Mouse (Mus musculus) MEL (cell line): ENCODE measurements around the gene Syna. TPM values are rescaled to one million over a fixed set of nuclear protein-coding genes. Genes with fewer than 3 reads are reported as not detected.
A peak's percentile ranks its signal among the peaks of the same experiment; 100 is the strongest.

Experiments
- DNase-seq: peaks from one replicate; pipeline ENCODE4 v3.0.0; 2011; ENCODE audit warnings: low read depth, low spot score
- H3K27ac ChIP-seq: 2 replicates; pipeline ENCODE4 v1.5.1; 2012; ENCODE audit warnings: low read depth, mild to moderate bottlenecking, control low read depth, low read length, moderate library complexity; ENCODE audit not compliant: control insufficient read depth
- H3K27me3 ChIP-seq, 2 experiments: fragments of 150-350 bp in 1 of 2; sonication (generic) in 1 of 2; 2 replicates each; pipeline ENCODE4 v1.6.1; 2012; ENCODE audit warnings: low read length in 2 of 2, mild to moderate bottlenecking in 2 of 2, improper control_type of control experiment in 1 of 2, moderate library complexity in 1 of 2; ENCODE audit not compliant: insufficient read depth in 2 of 2, control insufficient read depth in 1 of 2
- H3K36me3 ChIP-seq, 2 experiments: 2 replicates each; pipeline ENCODE4 v1.6.1; 2012 to 2014; ENCODE audit warnings: low read length in 2 of 2, improper control_type of control experiment in 1 of 2, inconsistent platforms in 1 of 2, mild to moderate bottlenecking in 1 of 2; ENCODE audit not compliant: insufficient read depth in 2 of 2, control insufficient read depth in 1 of 2
- H3K4me1 ChIP-seq, 2 experiments: fragments of 150-350 bp in 1 of 2; sonication (generic) in 1 of 2; 2 replicates each; pipeline ENCODE4 v1.6.1; 2012; ENCODE audit warnings: low read length in 2 of 2, improper control_type of control experiment in 1 of 2, mild to moderate bottlenecking in 1 of 2; ENCODE audit not compliant: insufficient read depth in 2 of 2, control insufficient read depth in 1 of 2
- H3K4me3 ChIP-seq, 2 experiments: fragments of 150-350 bp in 1 of 2; sonication (generic) in 1 of 2; 2 replicates each; pipeline ENCODE4 v1.5.1; 2012; ENCODE audit warnings: low read depth in 2 of 2, low read length in 2 of 2, mild to moderate bottlenecking in 2 of 2, moderate library complexity in 2 of 2, control low read depth in 1 of 2, improper control_type of control experiment in 1 of 2; ENCODE audit not compliant: control insufficient read depth in 1 of 2, insufficient read depth in 1 of 2
- H3K79me2 ChIP-seq: 2 replicates; pipeline ENCODE4 v1.6.1; 2012; ENCODE audit warnings: mild to moderate bottlenecking, low read length, moderate library complexity; ENCODE audit not compliant: control insufficient read depth, poor library complexity, insufficient read depth
- H3K9ac ChIP-seq: 2 replicates; pipeline ENCODE4 v1.6.1; 2012; ENCODE audit warnings: low read depth, mild to moderate bottlenecking, control low read depth, low read length, moderate library complexity; ENCODE audit not compliant: control insufficient read depth, poor library complexity, severe bottlenecking
- H3K9me3 ChIP-seq: fragments of 150-350 bp; sonication (generic); replicated peaks from 2 replicates; pipeline ENCODE4 v1.6.1; 2012; ENCODE audit warnings: mild to moderate bottlenecking, low read length, improper control_type of control experiment, moderate library complexity; ENCODE audit not compliant: insufficient read depth
- E2F4 ChIP-seq: IDR thresholded peaks from 2 replicates; pipeline ENCODE4 v1.6.1; 2011; ENCODE audit warnings: low read depth, low read length, improper control_type of control experiment, borderline replicate concordance
- EP300 ChIP-seq, 2 experiments: IDR thresholded peaks; 2 replicates each; pipeline ENCODE4 v1.6.1; 2011; ENCODE audit warnings: improper control_type of control experiment in 2 of 2, low read length in 2 of 2, low read depth in 1 of 2, mild to moderate bottlenecking in 1 of 2
- ETS1 ChIP-seq: IDR thresholded peaks from 2 replicates; pipeline ENCODE4 v1.6.1; 2012; ENCODE audit warnings: low read depth, mild to moderate bottlenecking, inconsistent platforms, low read length, improper control_type of control experiment, moderate library complexity
- GATA1 ChIP-seq: IDR thresholded peaks from 2 replicates; pipeline ENCODE4 v1.6.1; 2011; ENCODE audit warnings: low read depth, low read length, improper control_type of control experiment
- HCFC1 ChIP-seq: IDR thresholded peaks from 2 replicates; pipeline ENCODE4 v1.6.1; 2012; ENCODE audit warnings: low read depth, mild to moderate bottlenecking, inconsistent platforms, low read length, improper control_type of control experiment, moderate library complexity
- JUND ChIP-seq: IDR thresholded peaks from 2 replicates; pipeline ENCODE4 v1.6.1; 2011; ENCODE audit warnings: low read depth, mild to moderate bottlenecking, improper control_type of control experiment, low read length
- KAT2A ChIP-seq: conservative IDR thresholded peaks from 2 replicates; pipeline ENCODE4 v1.6.1; 2012; ENCODE audit warnings: low read depth, low read length, improper control_type of control experiment, inconsistent platforms
- MAX ChIP-seq: IDR thresholded peaks from 2 replicates; pipeline ENCODE4 v1.6.1; 2011; ENCODE audit warnings: low read length, improper control_type of control experiment
- MEF2A ChIP-seq: IDR thresholded peaks from 2 replicates; pipeline ENCODE4 v1.6.1; 2014; ENCODE audit warnings: low read depth, mild to moderate bottlenecking, inconsistent platforms, low read length, improper control_type of control experiment; ENCODE audit not compliant: poor library complexity, insufficient replicate concordance, severe bottlenecking; ENCODE audit errors: extremely low read depth
- MYB ChIP-seq: IDR thresholded peaks from 2 replicates; pipeline ENCODE4 v1.6.1; 2011; ENCODE audit warnings: mild to moderate bottlenecking, low read depth, low read length, improper control_type of control experiment
- MYC ChIP-seq: IDR thresholded peaks from 2 replicates; pipeline ENCODE4 v1.6.1; 2011; ENCODE audit warnings: low read depth, mild to moderate bottlenecking, low read length, improper control_type of control experiment, moderate library complexity
- POLR2A ChIP-seq, 2 experiments: IDR thresholded peaks; 2 replicates each; pipeline ENCODE4 v1.6.1; 2011 to 2012; ENCODE audit warnings: low read length in 2 of 2, mild to moderate bottlenecking in 2 of 2, control low read depth in 1 of 2, improper control_type of control experiment in 1 of 2, low read depth in 1 of 2, moderate library complexity in 1 of 2; ENCODE audit not compliant: control insufficient read depth in 1 of 2, insufficient read depth in 1 of 2, poor library complexity in 1 of 2
- SMC3 ChIP-seq: IDR thresholded peaks from 2 replicates; pipeline ENCODE4 v1.6.1; 2011; ENCODE audit warnings: low read depth, low read length, improper control_type of control experiment
- TAL1 ChIP-seq: IDR thresholded peaks from 2 replicates; pipeline ENCODE4 v1.6.1; 2012; ENCODE audit warnings: mild to moderate bottlenecking, inconsistent platforms, low read length, moderate library complexity, mixed read lengths
- TBP ChIP-seq: IDR thresholded peaks from 2 replicates; pipeline ENCODE4 v1.8.0; 2011; ENCODE audit warnings: low read depth, low read length, improper control_type of control experiment
- TCF12 ChIP-seq: IDR thresholded peaks from 2 replicates; pipeline ENCODE4 v1.6.1; 2014; ENCODE audit warnings: low read depth, mild to moderate bottlenecking, inconsistent platforms, low read length, improper control_type of control experiment, moderate library complexity
- USF1 ChIP-seq: IDR thresholded peaks from 2 replicates; pipeline ENCODE4 v1.6.1; 2014; ENCODE audit warnings: low read depth, mild to moderate bottlenecking, inconsistent platforms, low read length, improper control_type of control experiment, moderate library complexity
- USF2 ChIP-seq, 2 experiments: IDR thresholded peaks; 2 replicates each; pipeline ENCODE4 v1.6.1; 2011 to 2012; ENCODE audit warnings: improper control_type of control experiment in 2 of 2, low read length in 2 of 2, borderline replicate concordance in 1 of 2, inconsistent platforms in 1 of 2, low read depth in 1 of 2, mild to moderate bottlenecking in 1 of 2; ENCODE audit not compliant: insufficient read depth in 1 of 2
- ZMIZ1 ChIP-seq: IDR thresholded peaks from 2 replicates; pipeline ENCODE4 v1.6.1; 2012; ENCODE audit warnings: low read depth, mild to moderate bottlenecking, inconsistent platforms, low read length, improper control_type of control experiment, moderate library complexity
- ZNF384 ChIP-seq: IDR thresholded peaks from 2 replicates; pipeline ENCODE4 v1.6.1; 2012; ENCODE audit warnings: low read depth, mild to moderate bottlenecking, inconsistent platforms, low read length, improper control_type of control experiment
- polyA plus RNA-seq, 2 experiments: library from polyadenylated mRNA; stranded (reverse) in 1 of 2; unstranded in 1 of 2; fragments of >175 nt in 1 of 2; fragments of >200 nt in 1 of 2; gene quantifications; 2 replicates each; pipeline versions ENCODE4 v1.2.1 to v1.2.4; 2012; ENCODE audit warnings: low replicate concordance in 2 of 2, low read depth in 1 of 2; ENCODE audit not compliant: insufficient read length in 2 of 2, insufficient read depth in 1 of 2, missing spikeins in 1 of 2
- total RNA-seq: library from RNA; depleted of rRNA; stranded (reverse); fragments of 300-350 nt; gene quantifications from 2 replicates; pipeline ENCODE4 v1.2.3, GENCODE M21; 2012

Syna gene
- total and polyA plus RNA-seq, 3 experiments: 0.21 TPM; not detected in 2

GRCm38 (mm10) chr5:134593093-134593492 is 33.1 kb upstream of the Syna start:
- no peak overlapping the region for H3K27ac ChIP-seq
- DNase-seq: peak; percentile 32
- TF ChIP-seq USF1: no peak
- TF ChIP-seq EP300 (IDR thresholded peaks at IDR 0.05; ENCODE audit: low read depth in 1 of 2, low read length in 2 of 2): peak; percentile 25 to 35; a peak in 1 of 4 replicates
- no peak for TF ChIP-seq KAT2A
- no peak for TF ChIP-seq GATA1
- TF ChIP-seq TCF12: peak; percentile 58; the same call in 1 of the 2 replicates
- TF ChIP-seq TBP: no peak
- no peak for TF ChIP-seq USF2 (IDR thresholded peaks at IDR 0.05; ENCODE audit: borderline replicate concordance in 1 of 2, insufficient read depth in 1 of 2, low read depth in 1 of 2, low read length in 2 of 2)
- peak; percentile 38; the same call in 1 of the 2 replicates for TF ChIP-seq ETS1
- peak; percentile 67 for TF ChIP-seq TAL1
- TF ChIP-seq MYB: no peak
- TF ChIP-seq, all 39 proteins: peak for 4

GRCm38 (mm10) chr5:134592026-134592581 is 32.1 kb upstream of the Syna start:
- peaks cover 0 to 4% of the 10 kb centered on the region in 2 experiments; a peak in 1 of 4 replicates for H3K4me1 ChIP-seq
- no peak overlapping the region for H3K27ac ChIP-seq
- H3K27me3 ChIP-seq: no peaks in the 10 kb centered on the region
- H3K9me3 ChIP-seq: no peaks in the 10 kb centered on the region
- H3K4me3 ChIP-seq: no peak overlapping the region
- no peak for DNase-seq
- peaks cover 0 to 11% of the 10 kb centered on the region in 2 experiments; a peak in 2 of 4 replicates for H3K36me3 ChIP-seq
- TF ChIP-seq ZNF384 (no peak), MEF2A (no peak), JUND (no peak), HCFC1 (no peak), USF2 (IDR thresholded peaks at IDR 0.05; ENCODE audit: borderline replicate concordance in 1 of 2, insufficient read depth in 1 of 2, low read depth in 1 of 2, low read length in 2 of 2) (no peak), MYC (no peak), KAT2A (no peak), POLR2A (IDR thresholded peaks at IDR 0.05; ENCODE audit: control insufficient read depth in 1 of 2, insufficient read depth in 1 of 2, low read depth in 1 of 2, low read length in 2 of 2, poor library complexity in 1 of 2) (no peak), MAX (no peak), ZMIZ1 (no peak), SMC3 (no peak), E2F4 (no peak)
- H3K79me2 ChIP-seq: no peaks in the 10 kb centered on the region
- H3K9ac ChIP-seq: no peak overlapping the region

More at GRCm38 (mm10) chr5:134593093-134593492, 33.1 kb upstream of the Syna start:
- Histone ChIP-seq H3K4me1 (peaks cover 0 to 4% of the 10 kb centered on the region in 2 experiments; a peak in 1 of 4 replicates), H3K79me2 (no peaks in the 10 kb centered on the region), H3K9ac (no peak overlapping the region), H3K4me3 (no peak overlapping the region), H3K9me3 (no peaks in the 10 kb centered on the region), H3K36me3 (peaks cover 0 to 11% of the 10 kb centered on the region in 2 experiments; a peak in 2 of 4 replicates), H3K27me3 (no peaks in the 10 kb centered on the region)
